9 mouse cellular contexts compared by ENCODE assay signal in the genomic region with DNA sequence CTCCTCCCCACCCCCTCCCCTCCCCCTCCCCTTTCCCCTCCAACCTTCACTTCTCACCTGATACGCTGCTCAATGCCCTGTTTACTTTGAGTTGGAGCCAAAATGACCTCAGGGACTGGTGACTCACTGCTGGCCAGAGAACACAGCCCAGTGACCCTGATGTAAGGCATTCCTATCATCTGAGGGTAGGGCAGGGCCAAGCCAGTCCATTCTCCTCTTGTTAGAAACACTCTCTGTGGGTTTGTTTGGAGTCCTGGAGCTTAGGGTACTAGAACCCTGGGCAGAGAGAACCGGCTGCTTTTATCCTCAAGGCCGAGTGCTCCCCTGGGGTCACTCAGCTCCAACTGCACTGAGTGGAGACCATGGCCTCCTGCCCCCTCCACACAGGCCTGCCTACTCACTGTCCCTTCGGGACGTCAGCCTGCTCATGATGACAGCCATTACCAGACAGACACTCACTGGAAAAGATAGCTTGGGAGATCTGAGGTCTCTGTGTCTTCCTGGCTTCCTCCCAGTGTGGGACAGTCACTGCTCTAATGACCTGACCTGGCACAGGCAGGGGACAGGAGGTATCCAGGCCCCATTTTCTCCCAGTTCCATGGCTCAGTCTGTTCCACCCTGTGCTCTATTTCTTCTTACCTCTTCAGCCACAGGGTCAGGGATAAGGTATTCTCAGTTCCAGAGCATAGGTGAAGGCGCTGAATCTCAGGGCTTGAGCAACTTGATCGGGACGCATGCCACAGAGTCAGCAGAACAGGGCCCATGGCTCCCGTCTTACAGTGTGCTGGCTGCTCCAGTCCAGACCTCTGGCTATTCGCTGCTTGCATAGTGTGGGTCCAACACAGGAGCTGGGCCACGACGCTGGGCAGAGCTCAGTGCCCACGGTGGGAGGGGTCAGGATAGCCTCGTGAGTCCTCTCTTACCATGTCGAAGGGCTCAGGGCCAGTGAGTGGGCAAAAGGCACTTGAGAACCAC.
DNase-seq lines count a peak whose midpoint lies in the region; ATAC-seq and TF ChIP-seq lines count a peak whose summit lies in the region.
"Had no signal": no experiment of that assay in that cellular context is flagged by ENCODE, and none has a peak within 500 bp of the region (broad histone marks: within the 10 kb centered on the region; RNA-seq: fewer than 3 reads in every experiment).

No protein-coding gene starts in this region.

- intact Hi-C loops in heart, postnatal 36 days (cut with DNase I): loop anchor here (5.0 kb wide), 1 partner anchor 66 kb away; the partner anchor contains the start of gene Rhou

- no peak overlapping the region for H3K4me2 ChIP-seq in hindbrain, postnatal 0 days (ENCODE audit: low read depth, low read length)
- H3K4me2 ChIP-seq in liver, embryonic 11.5 days: no peak overlapping the region

- 0 out of 2 replicates have a peak, but pooled peaks cover 4% of the 10 kb centered on the region for H3K27me3 ChIP-seq in hindbrain, embryonic 10.5 days (ENCODE audit: insufficient read depth, poor library complexity, severe bottlenecking)
- 0 out of 2 replicates have a peak, but pooled peaks cover 3% of the 10 kb centered on the region for H3K27me3 ChIP-seq in hindbrain, postnatal 0 days (ENCODE audit: insufficient read depth, low read length)
- no peaks in the 10 kb centered on the region for H3K27me3 ChIP-seq in liver, embryonic 11.5 days (replicated peaks; ENCODE audit: control insufficient read depth, insufficient read depth, low read length)

- DNase-seq in hindbrain, embryonic 10.5 days (ENCODE audit: low spot score): no peak
- no peak for DNase-seq in hindbrain, postnatal 0 days (ENCODE audit: low spot score)
- DNase-seq in adrenal gland, postnatal 14 days: peak; percentile 87
- peak; percentile 46 to 52 for DNase-seq in heart, postnatal 36 days
- DNase-seq in liver, embryonic 11.5 days (ENCODE audit: low spot score): no peak
- peak; percentile 87 for DNase-seq in yolk sac, embryonic 10.5 days (ENCODE audit: low spot score)
- DNase-seq in cerebellum, postnatal 14 days: no peak
- no peak for DNase-seq in spleen, postnatal 10 days (ENCODE audit: low spot score in 2 of 2)

- no peak overlapping the region for H3K9ac ChIP-seq in hindbrain, postnatal 0 days (replicated peaks; ENCODE audit: low read length)
- H3K9ac ChIP-seq in liver, embryonic 11.5 days (ENCODE audit: low read depth, low read length): peak overlapping the region; percentile 26; the same call in 1 of the 2 replicates

- no peaks in the 10 kb centered on the region for H3K9me3 ChIP-seq in hindbrain, embryonic 10.5 days
- H3K9me3 ChIP-seq in hindbrain, postnatal 0 days (ENCODE audit: low read length): no peaks in the 10 kb centered on the region
- no peaks in the 10 kb centered on the region for H3K9me3 ChIP-seq in liver, embryonic 11.5 days (ENCODE audit: control insufficient read depth, low read length)

- peak overlapping the region; percentile 64 for H3K27ac ChIP-seq in hindbrain, embryonic 10.5 days
- H3K27ac ChIP-seq in hindbrain, postnatal 0 days: no peak overlapping the region
- H3K27ac ChIP-seq in liver, embryonic 11.5 days (ENCODE audit: low read depth, low read length): peak overlapping the region; percentile 60; the same call in 1 of the 2 replicates

- WGBS in hindbrain, embryonic 10.5 days: 70% methylated on average over 15 of the region's 15 CpGs
- WGBS in hindbrain, postnatal 0 days: 72% methylated on average over 15 of the region's 15 CpGs
- WGBS in liver, embryonic 11.5 days: 69% methylated on average over 15 of the region's 15 CpGs

- TF ChIP-seq CTCF in hindbrain, postnatal 0 days (IDR thresholded peaks at IDR 0.05; ENCODE audit: low read depth): no peak

- no peak overlapping the region for H3K4me3 ChIP-seq in hindbrain, embryonic 10.5 days
- H3K4me3 ChIP-seq in hindbrain, postnatal 0 days (ENCODE audit: low read length): no peak overlapping the region
- H3K4me3 ChIP-seq in liver, embryonic 11.5 days (ENCODE audit: low read depth, low read length): no peak overlapping the region

- H3K36me3 ChIP-seq in hindbrain, embryonic 10.5 days: no peaks in the 10 kb centered on the region
- no peaks in the 10 kb centered on the region for H3K36me3 ChIP-seq in hindbrain, postnatal 0 days (ENCODE audit: insufficient read depth, low read length)
- H3K36me3 ChIP-seq in liver, embryonic 11.5 days (ENCODE audit: control insufficient read depth, insufficient read depth, low read length): no peaks in the 10 kb centered on the region
- H3K36me3 ChIP-seq: G1E had no signal

- peaks cover 67% of the 10 kb centered on the region for H3K4me1 ChIP-seq in hindbrain, embryonic 10.5 days (replicated peaks)
- H3K4me1 ChIP-seq in hindbrain, postnatal 0 days (ENCODE audit: insufficient read depth, low read length): 0 out of 2 replicates have a peak, but pooled peaks cover 7% of the 10 kb centered on the region
- H3K4me1 ChIP-seq in liver, embryonic 11.5 days (replicated peaks; ENCODE audit: control insufficient read depth, insufficient read depth, low read length): peaks cover 43% of the 10 kb centered on the region

- ATAC-seq in hindbrain, postnatal 0 days: no peak
- ATAC-seq in liver, embryonic 11.5 days (replicated peaks; ENCODE audit: low FRiP score): no peak; the same call in 1 of the 2 replicates

Comparison
In these comparisons a context has a peak if more than half of its experiments do, and no peak if none do; other contexts are left out.
1. DNase-seq: peak in adrenal gland, postnatal 14 days (single experiment), heart, postnatal 36 days (2 of 2) and yolk sac, embryonic 10.5 days (single experiment); none in hindbrain, embryonic 10.5 days (single experiment), hindbrain, postnatal 0 days (single experiment), liver, embryonic 11.5 days (single experiment), cerebellum, postnatal 14 days (0 of 2) and spleen, postnatal 10 days (0 of 2).